ENCODE assay signal across 8 mouse cellular contexts in genomic region chr5:123149451-123150400, GRCm38 (mm10). TPM values are rescaled to one million over a fixed set of nuclear protein-coding genes. Genes with fewer than 3 reads are reported as not detected.
A peak's percentile ranks its signal among the peaks of the same experiment; 100 is the strongest.
DNase-seq lines count a peak whose midpoint lies in the region; ATAC-seq and TF ChIP-seq lines count a peak whose summit lies in the region.

No protein-coding gene starts in this region.

- TF ChIP-seq CTCF in bone marrow, adult 2 months (IDR thresholded peaks at IDR 0.05; ENCODE audit: control insufficient read depth, insufficient read depth, low read length): peak; percentile 94
- TF ChIP-seq CTCF in spleen, adult 2 months (IDR thresholded peaks at IDR 0.05; ENCODE audit: extremely low read depth, insufficient read depth, insufficient read length, insufficient replicate concordance): peak; percentile 97

- H3K4me1 ChIP-seq in bone marrow, adult 2 months (ENCODE audit: control insufficient read depth, insufficient read depth, low read length): peaks cover 15% of the 10 kb centered on the region
- peaks cover 30% of the 10 kb centered on the region for H3K4me1 ChIP-seq in embryonic facial prominence, embryonic 14.5 days (ENCODE audit: control insufficient read depth, insufficient read depth, low read length)
- peaks cover 36% of the 10 kb centered on the region for H3K4me1 ChIP-seq in limb, embryonic 14.5 days (ENCODE audit: control insufficient read depth, insufficient read depth, low read length)
- peaks cover 61% of the 10 kb centered on the region for H3K4me1 ChIP-seq in midbrain, embryonic 15.5 days
- peaks cover 23% of the 10 kb centered on the region; the same call in 1 of the 2 replicates for H3K4me1 ChIP-seq in spleen, adult 2 months (ENCODE audit: control insufficient read depth, insufficient read depth, insufficient read length)

- H3K9ac ChIP-seq in embryonic facial prominence, embryonic 14.5 days (ENCODE audit: low read depth, low read length): peak overlapping the region; percentile 39
- peak overlapping the region; percentile 38 for H3K9ac ChIP-seq in limb, embryonic 14.5 days (ENCODE audit: low read depth, low read length, severe bottlenecking)
- H3K9ac ChIP-seq in midbrain, embryonic 15.5 days: peak overlapping the region; percentile 23; the same call in 1 of the 2 replicates

- peak; percentile 53; the same call in 1 of the 2 replicates for TF ChIP-seq POLR2A in bone marrow, adult 2 months (IDR thresholded peaks at IDR 0.05; ENCODE audit: borderline replicate concordance, control insufficient read depth, low read depth, low read length)
- no peak for TF ChIP-seq POLR2A in limb, embryonic 14.5 days (IDR thresholded peaks at IDR 0.05; ENCODE audit: borderline replicate concordance, extremely low read depth, insufficient read depth, insufficient read length)
- TF ChIP-seq POLR2A in spleen, adult 2 months (IDR thresholded peaks at IDR 0.05; ENCODE audit: low read depth, low read length): no peak; the same call in 1 of the 2 replicates

- H3K9me3 ChIP-seq in embryonic facial prominence, embryonic 14.5 days (ENCODE audit: control insufficient read depth, low read length): no peaks in the 10 kb centered on the region
- H3K9me3 ChIP-seq in limb, embryonic 14.5 days (ENCODE audit: control insufficient read depth, low read length): no peaks in the 10 kb centered on the region
- no peaks in the 10 kb centered on the region for H3K9me3 ChIP-seq in midbrain, embryonic 15.5 days

- DNase-seq in A20 (ENCODE audit: low read depth, low spot score): peak; percentile 88
- DNase-seq in embryonic facial prominence, embryonic 14.5 days (ENCODE audit: low spot score): peak; percentile 90
- DNase-seq in heart, adult 9 months (ENCODE audit: low spot score in 2 of 2): peak; percentile 74 to 88
- peak; percentile 94 for DNase-seq in kidney, adult 9 months
- DNase-seq in limb, embryonic 14.5 days (ENCODE audit: low spot score): peak; percentile 92
- peak; percentile 76 to 86 for DNase-seq in spleen, adult 2 months (ENCODE audit: low read depth in 1 of 2, low spot score in 2 of 2)

- WGBS in bone marrow, adult 2 months: 4% methylated on average over 19 of the region's 19 CpGs
- 7% methylated on average over 19 of the region's 19 CpGs for WGBS in embryonic facial prominence, embryonic 14.5 days
- 8% methylated on average over 19 of the region's 19 CpGs for WGBS in limb, embryonic 14.5 days
- WGBS in midbrain, embryonic 15.5 days: 8% methylated on average over 19 of the region's 19 CpGs
- 5% methylated on average over 19 of the region's 19 CpGs for WGBS in spleen, adult 2 months

- peak overlapping the region; percentile 71 for H3K4me3 ChIP-seq in bone marrow, adult 2 months (replicated peaks; ENCODE audit: control insufficient read depth, low read depth, low read length)
- peak overlapping the region; percentile 32 for H3K4me3 ChIP-seq in embryonic facial prominence, embryonic 14.5 days (ENCODE audit: low read depth, low read length)
- peak overlapping the region; percentile 35 for H3K4me3 ChIP-seq in limb, embryonic 14.5 days (replicated peaks; ENCODE audit: low read length)
- peak overlapping the region; percentile 39 for H3K4me3 ChIP-seq in midbrain, embryonic 15.5 days
- peak overlapping the region; percentile 61 for H3K4me3 ChIP-seq in spleen, adult 2 months (ENCODE audit: extremely low read depth, insufficient read depth, insufficient read length)

- peak overlapping the region; percentile 94 for H3K27ac ChIP-seq in bone marrow, adult 2 months (ENCODE audit: control insufficient read depth, insufficient read depth, low read depth, low read length, poor library complexity)
- H3K27ac ChIP-seq in embryonic facial prominence, embryonic 14.5 days (replicated peaks; ENCODE audit: low read depth, low read length): peak overlapping the region; percentile 54; the same call in 1 of the 2 replicates
- no peak overlapping the region for H3K27ac ChIP-seq in limb, embryonic 14.5 days (replicated peaks; ENCODE audit: low read depth, low read length)
- H3K27ac ChIP-seq in midbrain, embryonic 15.5 days: 0 out of 2 replicates have a peak overlapping the region, but pooled peaks have one; percentile 23
- H3K27ac ChIP-seq in spleen, adult 2 months (ENCODE audit: insufficient read depth, low read length): peak overlapping the region; percentile 91

- H3K27me3 ChIP-seq in embryonic facial prominence, embryonic 14.5 days (replicated peaks; ENCODE audit: control insufficient read depth, insufficient read depth, low read length): no peaks in the 10 kb centered on the region
- no peaks in the 10 kb centered on the region for H3K27me3 ChIP-seq in limb, embryonic 14.5 days (ENCODE audit: control insufficient read depth, insufficient read depth, low read length)
- H3K27me3 ChIP-seq in midbrain, embryonic 15.5 days (replicated peaks): no peaks in the 10 kb centered on the region
- H3K27me3 ChIP-seq in spleen, adult 2 months (ENCODE audit: control insufficient read depth, insufficient read depth, low read length): no peaks in the 10 kb centered on the region

- ATAC-seq in embryonic facial prominence, embryonic 14.5 days (ENCODE audit: low read depth): peak; percentile 93
- ATAC-seq in limb, embryonic 14.5 days (ENCODE audit: low FRiP score, low read depth): peak; percentile 84
- ATAC-seq in midbrain, embryonic 15.5 days (replicated peaks): peak; percentile 81

- peak overlapping the region; percentile 55 for H3K4me2 ChIP-seq in embryonic facial prominence, embryonic 14.5 days (ENCODE audit: low read depth, low read length)
- H3K4me2 ChIP-seq in limb, embryonic 14.5 days (replicated peaks; ENCODE audit: low read depth, low read length, severe bottlenecking): peak overlapping the region; percentile 50
- peak overlapping the region; percentile 58 for H3K4me2 ChIP-seq in midbrain, embryonic 15.5 days

- peaks cover 86% of the 10 kb centered on the region for H3K36me3 ChIP-seq in embryonic facial prominence, embryonic 14.5 days (ENCODE audit: control insufficient read depth, insufficient read depth, low read length)
- H3K36me3 ChIP-seq in limb, embryonic 14.5 days (ENCODE audit: control insufficient read depth, insufficient read depth, low read length): peaks cover 86% of the 10 kb centered on the region
- peaks cover 35% of the 10 kb centered on the region for H3K36me3 ChIP-seq in midbrain, embryonic 15.5 days (replicated peaks)
- H3K36me3 ChIP-seq in spleen, adult 2 months (ENCODE audit: control insufficient read depth, insufficient read depth, low read length): peaks cover 36% of the 10 kb centered on the region

RNA-seq across cellular contexts. Expression of gene Setd1b, which starts 7.7 kb away (rescaled TPM):
- 27.7 and 34.2 TPM in 2 replicates for polyA plus RNA-seq in bone marrow, adult 2 months (2011; ENCODE audit: insufficient read depth, insufficient read length, low replicate concordance, missing spikeins)
- 9.8 and 9.9 TPM in 2 replicates for polyA plus RNA-seq in embryonic facial prominence, embryonic 14.5 days (2014; fragmentation: Nextera tagmentation; extraction: Ambion mirVana)
- polyA plus RNA-seq in limb, embryonic 14.5 days (2012; rRNA removed): 15.0 and 17.5 TPM in 2 replicates
- 11.7 and 13.2 TPM in 2 replicates for polyA plus RNA-seq in limb, embryonic 14.5 days (2014; fragmentation: Nextera tagmentation; extraction: Ambion mirVana)
- 12.2 TPM in 2 replicates for polyA plus RNA-seq in midbrain, embryonic 15.5 days (2015; fragmentation: Nextera tagmentation; extraction: Ambion mirVana)
- 20.5 and 23.2 TPM in 2 replicates for polyA plus RNA-seq in spleen, adult 2 months (2012; rRNA removed)

RNA-seq across cellular contexts. Expression of gene Rhof, which starts 17.2 kb away (rescaled TPM):
- 4.0 and 7.2 TPM in 2 replicates for polyA plus RNA-seq in bone marrow, adult 2 months (2011; ENCODE audit: insufficient read depth, insufficient read length, low replicate concordance, missing spikeins)
- polyA plus RNA-seq in embryonic facial prominence, embryonic 14.5 days (2014; fragmentation: Nextera tagmentation; extraction: Ambion mirVana): 4.1 and 5.2 TPM in 2 replicates
- 5.8 and 6.6 TPM in 2 replicates for polyA plus RNA-seq in limb, embryonic 14.5 days (2012; rRNA removed)
- 3.9 and 4.9 TPM in 2 replicates for polyA plus RNA-seq in limb, embryonic 14.5 days (2014; fragmentation: Nextera tagmentation; extraction: Ambion mirVana)
- 12.2 and 13.4 TPM in 2 replicates for polyA plus RNA-seq in midbrain, embryonic 15.5 days (2015; fragmentation: Nextera tagmentation; extraction: Ambion mirVana)
- 70.7 and 72.5 TPM in 2 replicates for polyA plus RNA-seq in spleen, adult 2 months (2012; rRNA removed)

RNA-seq across cellular contexts. Expression of gene Psmd9, which starts 19.5 kb away (rescaled TPM):
- 70.7 and 83.3 TPM in 2 replicates for polyA plus RNA-seq in bone marrow, adult 2 months (2011; ENCODE audit: insufficient read depth, insufficient read length, low replicate concordance, missing spikeins)
- polyA plus RNA-seq in embryonic facial prominence, embryonic 14.5 days (2014; fragmentation: Nextera tagmentation; extraction: Ambion mirVana): 49.5 and 58.1 TPM in 2 replicates
- 44.0 and 47.0 TPM in 2 replicates for polyA plus RNA-seq in limb, embryonic 14.5 days (2012; rRNA removed)
- 61.1 and 65.1 TPM in 2 replicates for polyA plus RNA-seq in limb, embryonic 14.5 days (2014; fragmentation: Nextera tagmentation; extraction: Ambion mirVana)
- 71.5 and 73.4 TPM in 2 replicates for polyA plus RNA-seq in midbrain, embryonic 15.5 days (2015; fragmentation: Nextera tagmentation; extraction: Ambion mirVana)
- 13.3 and 19.5 TPM in 2 replicates for polyA plus RNA-seq in spleen, adult 2 months (2012; rRNA removed)

RNA-seq across cellular contexts. Expression of gene Hpd, which starts 32.8 kb away (rescaled TPM):
- polyA plus RNA-seq in bone marrow, adult 2 months (2011; ENCODE audit: insufficient read depth, insufficient read length, low replicate concordance, missing spikeins): 3.2 and 21.0 TPM in 2 replicates
- polyA plus RNA-seq in embryonic facial prominence, embryonic 14.5 days (2014; fragmentation: Nextera tagmentation; extraction: Ambion mirVana): not detected in 2 replicates
- polyA plus RNA-seq in limb, embryonic 14.5 days (2012; rRNA removed): not detected in 2 replicates
- not detected in 2 replicates for polyA plus RNA-seq in limb, embryonic 14.5 days (2014; fragmentation: Nextera tagmentation; extraction: Ambion mirVana)
- not detected in 2 replicates for polyA plus RNA-seq in midbrain, embryonic 15.5 days (2015; fragmentation: Nextera tagmentation; extraction: Ambion mirVana)
- polyA plus RNA-seq in spleen, adult 2 months (2012; rRNA removed): 0.19 and 0.37 TPM in 2 replicates
